Mouse (Mus musculus) megakaryocyte progenitor cell, adult 5-6 weeks (primary cell): ENCODE measurements around the gene Gucd1. TPM values are rescaled to one million over a fixed set of nuclear protein-coding genes. Genes with fewer than 3 reads are reported as not detected.
"Not testable (repeated sequence)": the region's sequence is repeated elsewhere in the genome, so short reads cannot be mapped to it uniquely, and the experiment has no call there.

Experiments
- ATAC-seq: replicated peaks from 2 replicates; pipeline ENCODE4 v1.8.0; 2016; ENCODE audit warnings: mild to moderate bottlenecking, moderate TSS enrichment, inconsistent platforms; ENCODE audit not compliant: poor library complexity
- total RNA-seq, 2 experiments: library from RNA; stranded (forward) in 1 of 2; stranded (reverse) in 1 of 2; fragments of 157-497, 149-512 nt in 1 of 2; fragments of 200-1000 nt in 1 of 2; gene quantifications; 2 replicates each; pipeline versions ENCODE4 v1.2.3 to v1.2.4; 2015 to 2017

Gene Gucd1
- total RNA-seq, 2 experiments from 2014 or later, result 7.3 to 11.2 TPM

DNA sequence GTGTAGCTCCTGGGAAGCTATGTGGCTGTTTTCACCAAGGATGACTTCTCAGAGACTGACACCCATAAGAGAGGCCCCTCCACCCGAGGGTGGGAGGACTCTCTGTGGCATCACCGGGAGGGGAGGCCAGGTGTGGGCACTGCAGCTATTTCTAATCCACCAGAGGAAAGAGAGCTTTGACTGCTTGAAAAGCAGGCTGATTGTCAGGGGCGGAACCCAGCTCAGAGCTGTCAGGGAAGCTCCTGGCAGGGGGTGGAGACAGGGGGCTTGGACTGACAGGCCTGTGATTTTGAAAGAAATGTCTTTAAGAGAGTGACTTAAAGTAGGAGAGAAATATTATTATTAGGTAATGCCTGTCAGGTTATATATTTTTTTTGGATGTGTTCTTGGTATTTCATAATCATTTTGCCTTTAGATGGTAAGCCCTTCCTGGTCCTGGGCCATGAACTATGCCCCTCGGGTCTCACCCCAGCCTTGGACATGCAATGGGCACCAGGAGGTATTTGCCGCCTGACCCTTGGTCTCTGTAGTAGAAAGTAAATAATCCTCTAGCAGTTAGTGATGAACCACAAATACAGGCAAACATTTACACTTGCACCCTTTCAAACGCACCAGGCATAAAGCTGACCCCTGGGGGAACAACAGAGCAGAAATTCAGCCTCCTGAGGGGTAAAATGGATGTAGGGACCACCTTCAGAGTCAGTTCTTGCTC lies 42.5 kb downstream of the Gucd1 start:
- not testable (repeated sequence) for ATAC-seq

DNA sequence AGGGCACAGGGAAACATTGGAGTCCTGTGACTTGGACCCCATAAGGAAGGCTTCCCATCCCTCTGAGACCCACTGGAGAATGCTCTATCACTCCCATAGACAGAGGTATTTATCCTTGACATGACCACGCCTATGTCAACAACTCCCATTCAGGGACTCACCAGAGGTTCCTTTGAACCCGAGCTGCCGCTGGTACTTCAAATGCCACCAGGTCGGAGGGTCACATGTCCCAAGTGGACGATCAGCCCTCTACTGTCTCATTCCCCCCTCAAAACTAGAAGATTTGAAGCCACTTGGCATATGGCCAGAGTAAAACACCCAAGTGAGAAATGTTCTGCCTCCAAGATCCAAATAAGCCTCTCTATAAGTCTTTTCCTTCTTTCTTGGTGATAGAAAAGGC lies 43.2 kb downstream of the Gucd1 start:
- no peak for ATAC-seq

DNA sequence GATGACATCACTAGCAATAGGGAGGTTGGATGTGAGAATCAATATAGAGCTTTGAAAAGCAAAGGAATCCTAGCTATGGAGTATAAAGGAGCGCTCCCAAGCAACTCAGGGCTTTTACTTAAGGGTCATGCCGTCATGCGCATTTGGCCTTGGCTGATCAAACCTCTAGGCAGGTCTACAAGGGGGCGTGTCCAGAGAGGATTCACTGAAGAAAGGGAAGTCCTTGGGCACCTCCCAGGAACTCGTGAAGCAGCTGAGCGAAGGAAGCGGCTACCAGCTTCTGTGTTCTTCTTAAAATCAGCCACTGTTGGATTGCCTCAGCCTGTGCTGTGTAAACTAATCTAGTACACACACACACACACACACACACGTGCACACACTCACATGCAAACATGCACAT lies 44.4 kb downstream of the Gucd1 start:
- peak; percentile 96 for ATAC-seq

DNA sequence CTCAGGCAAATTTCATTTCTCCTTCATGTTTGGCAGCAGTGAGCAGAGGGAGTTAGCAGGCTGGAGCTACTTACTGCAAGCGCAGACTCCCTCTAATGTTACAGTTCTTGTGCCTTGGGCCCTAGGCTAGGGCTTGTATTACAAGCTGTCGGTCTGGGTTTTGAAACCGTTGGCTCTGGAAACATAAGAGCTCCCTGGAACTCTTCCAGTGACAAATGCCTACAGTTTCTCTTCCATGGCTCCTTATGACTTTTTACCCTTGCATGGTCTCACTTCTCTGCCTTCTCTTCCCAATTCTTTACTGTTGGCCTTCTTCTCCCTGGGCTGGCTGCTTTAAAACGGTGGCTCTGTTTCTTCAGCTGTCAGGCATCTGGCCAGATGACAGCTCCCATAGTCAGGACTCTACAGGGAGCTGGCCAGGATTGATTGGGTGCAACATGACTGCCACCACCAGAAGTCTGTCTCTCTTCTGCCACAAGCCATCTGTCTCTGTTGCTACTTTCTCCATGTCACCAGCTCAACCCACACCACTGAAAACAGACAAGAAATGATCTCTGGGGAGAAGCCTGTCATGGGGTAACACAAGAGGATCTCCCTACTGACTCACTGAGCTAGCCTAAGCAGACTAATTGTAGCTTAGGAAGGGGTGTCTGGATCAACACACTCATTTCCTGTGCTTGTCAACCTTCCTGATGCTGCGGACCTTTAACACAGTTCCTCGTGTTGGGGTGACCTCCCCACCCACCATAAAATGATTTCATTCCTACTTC lies 51.8 kb downstream of the Gucd1 start:
- no peak for ATAC-seq

DNA sequence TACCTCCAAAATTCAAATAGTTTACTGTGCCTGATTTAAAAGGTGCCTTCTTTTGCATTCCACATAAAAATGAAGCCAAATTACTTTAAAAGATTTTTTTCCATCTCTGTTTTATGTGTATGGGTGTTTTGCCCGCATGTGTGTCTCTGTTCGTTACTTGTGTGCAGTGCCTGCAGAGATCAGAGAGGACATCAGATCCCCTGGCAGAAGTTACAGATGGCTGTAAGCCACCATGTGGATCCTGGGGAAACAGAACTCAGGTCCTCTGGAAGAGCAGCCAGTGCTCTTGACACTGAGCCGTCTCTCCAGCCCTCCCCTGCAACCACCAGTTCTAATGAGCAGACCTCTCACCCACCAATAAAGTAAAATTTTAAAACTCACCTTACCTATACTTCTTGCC lies 55.0 kb downstream of the Gucd1 start:
- ATAC-seq, result no peak

DNA sequence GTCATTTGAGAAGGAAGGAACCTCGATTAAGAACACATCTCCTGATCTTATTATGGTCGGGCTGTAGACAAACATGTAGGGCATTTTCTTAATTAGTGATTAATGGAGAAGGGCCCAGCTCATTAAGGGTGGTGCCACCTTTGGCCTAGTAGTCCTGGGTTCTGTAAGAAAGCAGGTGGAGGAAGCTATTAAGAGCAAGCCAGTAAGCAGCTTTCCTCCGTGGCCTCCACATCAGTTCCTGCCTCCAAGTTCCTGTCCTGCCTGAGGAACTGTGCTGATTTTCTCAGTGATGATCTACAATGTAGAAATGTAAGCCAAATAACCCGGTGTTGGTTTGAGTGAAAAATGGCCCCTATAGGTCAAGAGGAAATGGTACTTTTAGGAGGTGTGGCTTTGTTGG lies 59.4 kb downstream of the Gucd1 start:
- no peak for ATAC-seq

DNA sequence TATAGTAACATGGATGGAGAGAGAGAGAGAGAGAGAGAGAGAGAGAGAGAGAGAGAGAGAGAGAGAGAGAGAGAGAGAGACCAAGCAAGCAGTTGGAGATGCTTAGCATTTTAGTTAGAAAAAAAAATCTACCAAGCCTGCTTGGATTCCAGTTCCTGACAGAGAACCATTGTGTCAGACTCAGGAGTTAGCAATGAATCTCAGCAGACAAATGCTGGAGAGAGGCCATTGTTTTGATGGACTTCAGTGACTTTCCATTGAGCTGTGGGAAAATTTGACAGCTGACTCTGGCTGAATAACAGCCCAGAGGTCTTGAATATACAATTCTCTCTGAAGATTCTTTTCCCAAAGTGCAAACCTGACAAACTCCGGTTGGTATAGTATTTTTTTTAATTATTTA lies 59.9 kb downstream of the Gucd1 start:
- ATAC-seq, result no peak

DNA sequence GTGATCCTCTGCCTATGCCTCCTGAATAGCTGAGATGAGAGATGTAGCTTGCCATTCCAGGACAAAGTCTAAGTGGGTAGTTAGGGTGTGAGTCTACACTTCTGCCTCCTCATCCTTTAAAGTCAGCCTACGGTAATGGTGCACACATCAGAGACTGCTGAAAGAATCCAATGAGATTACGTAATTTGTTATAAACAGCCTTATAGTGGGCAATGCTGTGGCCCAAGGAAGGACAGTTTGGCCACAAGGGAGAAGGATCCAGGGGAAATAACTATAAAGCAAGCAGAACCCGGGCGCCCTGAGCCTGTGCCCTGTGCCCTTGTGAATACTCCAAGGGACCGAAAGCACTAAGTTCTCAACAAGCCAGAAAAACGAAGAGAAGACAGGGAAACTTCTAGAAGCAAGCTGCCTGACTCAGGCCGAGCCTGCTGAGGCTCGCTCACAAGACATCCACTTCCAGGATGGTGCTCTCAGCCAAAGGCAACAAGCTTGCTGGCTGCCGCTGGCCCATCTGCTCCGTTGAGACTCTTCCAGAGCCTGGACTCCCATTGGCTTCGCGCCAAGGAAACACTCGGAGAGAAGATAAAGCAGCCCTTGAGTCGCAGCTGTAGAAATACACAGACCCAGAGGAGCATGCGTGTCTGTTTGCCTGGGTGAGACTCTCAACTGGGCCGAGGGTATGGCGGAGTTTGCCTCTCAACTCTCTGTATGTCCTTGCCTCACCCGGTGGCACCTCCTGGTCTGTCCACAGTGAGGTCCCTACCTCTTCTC lies 61.5 kb downstream of the Gucd1 start:
- peak; percentile 48 for ATAC-seq

DNA sequence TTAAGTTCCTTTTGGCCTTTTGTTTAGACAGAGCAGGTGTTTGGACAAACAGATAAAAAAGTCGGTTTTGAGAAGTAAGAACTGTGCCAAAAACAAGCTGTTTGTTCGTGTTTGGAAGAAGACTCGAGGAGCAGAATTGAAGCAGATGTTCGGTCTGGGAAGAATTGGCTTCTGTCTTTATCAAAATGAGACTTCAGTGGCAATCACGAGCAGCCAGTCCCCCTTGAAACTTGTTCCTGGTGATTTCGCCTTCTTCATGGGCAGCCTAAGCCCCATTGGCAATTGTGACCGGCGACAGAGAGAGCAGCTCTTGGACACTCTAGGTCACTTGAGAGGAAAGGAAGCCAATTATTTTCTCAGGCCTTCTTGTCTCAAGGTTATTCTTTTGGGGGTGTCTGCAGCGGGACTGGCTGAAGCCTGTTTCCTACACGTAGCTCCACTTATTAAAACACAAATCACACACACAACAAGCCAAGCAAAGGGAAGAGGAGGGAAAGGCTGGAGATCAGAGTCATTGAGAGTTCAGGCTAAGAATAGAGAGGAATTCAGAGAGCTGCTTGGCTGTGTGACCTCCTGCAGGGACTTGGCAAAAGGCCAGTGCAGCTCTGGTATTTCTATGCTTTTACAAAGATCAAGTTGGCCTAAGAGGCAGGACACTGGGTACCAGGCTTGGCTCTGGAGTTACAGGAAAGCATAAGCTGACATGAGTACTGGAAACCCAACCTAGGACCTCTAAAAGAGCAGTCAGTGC lies 66.6 kb downstream of the Gucd1 start:
- ATAC-seq, result no peak

DNA sequence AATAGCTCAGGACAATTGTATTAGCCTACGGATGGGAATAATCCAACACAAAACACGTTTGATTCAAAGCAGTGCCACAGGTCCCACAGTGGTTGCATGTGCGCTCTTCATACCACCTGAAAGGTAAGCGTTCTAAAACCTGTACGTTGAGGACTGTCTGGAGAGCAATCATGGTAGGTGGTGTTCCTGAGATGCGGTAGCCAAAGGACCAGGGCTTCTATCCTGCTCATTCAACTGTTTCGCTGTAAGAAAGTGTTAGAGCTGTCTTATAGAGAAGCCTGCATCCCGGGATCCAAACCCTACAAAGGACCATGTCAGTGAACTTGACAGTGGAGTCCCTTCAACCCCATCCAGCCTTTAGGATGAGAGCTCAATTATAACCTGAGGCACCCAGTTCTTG lies 67.4 kb downstream of the Gucd1 start:
- ATAC-seq, result no peak

DNA sequence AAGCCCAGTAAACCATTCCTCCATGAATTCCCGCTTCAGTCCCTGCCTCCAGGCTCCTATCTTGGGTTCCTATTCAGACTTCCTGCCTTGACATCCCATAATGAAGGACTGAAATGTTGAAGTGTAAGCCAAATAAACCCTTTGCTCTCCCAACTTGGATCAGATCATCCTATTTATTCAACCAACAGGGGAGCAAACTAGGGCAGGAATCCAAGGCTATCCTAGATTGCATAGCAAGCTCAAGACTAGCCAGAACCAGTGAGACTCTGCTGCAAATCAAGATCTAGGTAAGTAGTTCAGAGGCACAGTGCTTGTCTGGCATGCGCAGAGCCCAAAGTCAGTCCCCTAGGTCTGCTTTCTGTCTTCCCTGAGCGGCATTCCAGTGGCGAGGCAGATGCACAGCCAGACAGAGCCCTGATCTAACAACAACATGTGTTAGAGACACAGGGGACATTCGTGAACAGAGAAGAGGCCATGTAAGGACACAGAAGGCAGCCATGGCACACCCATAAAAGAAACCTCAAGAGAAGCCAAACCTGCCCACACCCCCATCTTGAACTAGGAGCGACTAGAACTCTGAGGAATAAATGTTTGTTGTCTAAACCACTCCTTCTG lies 68.9 kb downstream of the Gucd1 start:
- no peak for ATAC-seq

DNA sequence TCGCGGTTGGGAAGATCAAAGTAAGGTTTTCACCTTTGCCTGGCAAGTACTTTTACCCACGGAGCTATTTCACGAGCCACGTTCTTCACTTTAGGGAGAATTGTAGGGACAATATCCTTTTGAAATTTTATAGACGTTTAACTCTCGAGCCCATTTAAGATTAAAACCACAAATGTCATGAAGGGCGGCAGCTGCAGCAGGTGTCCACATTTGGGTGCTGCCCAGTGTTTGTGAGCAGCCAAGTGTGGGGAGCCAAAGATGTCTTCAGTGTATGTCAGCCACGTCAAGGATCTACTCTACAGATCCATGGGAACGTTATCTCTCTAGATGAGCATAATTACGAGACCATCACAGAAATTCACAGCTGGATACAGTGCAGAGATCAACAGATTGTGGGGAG lies 70.3 kb downstream of the Gucd1 start:
- ATAC-seq, result no peak

DNA sequence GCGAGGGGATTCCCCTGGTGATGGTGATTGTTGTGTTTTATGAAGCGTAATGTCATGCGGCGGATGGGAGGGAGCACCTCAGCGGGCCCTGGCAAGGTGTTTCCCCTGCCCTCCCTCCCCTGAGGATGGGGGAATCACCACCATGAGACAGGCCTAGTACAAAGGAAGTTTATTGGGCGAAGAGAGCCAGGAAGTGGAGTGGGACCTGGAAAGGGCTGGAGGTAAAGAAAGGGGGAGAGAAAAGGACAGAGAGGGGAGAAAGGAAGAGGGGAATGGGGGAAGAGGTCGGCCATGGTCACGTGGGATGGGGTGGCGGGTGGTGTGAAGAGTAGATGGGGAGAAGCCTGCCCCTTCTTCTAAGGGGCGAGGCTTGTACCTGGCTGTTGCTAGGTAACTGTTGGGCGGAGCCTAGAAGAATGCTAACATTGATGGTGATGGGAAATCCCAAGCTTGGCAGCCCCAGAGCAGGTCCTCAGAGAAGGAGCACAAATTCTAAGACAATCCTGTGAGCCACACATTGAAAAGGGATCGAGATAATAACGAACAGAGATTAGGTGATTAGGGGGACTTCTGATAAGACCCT lies 71.2 kb downstream of the Gucd1 start:
- ATAC-seq, result no peak

DNA sequence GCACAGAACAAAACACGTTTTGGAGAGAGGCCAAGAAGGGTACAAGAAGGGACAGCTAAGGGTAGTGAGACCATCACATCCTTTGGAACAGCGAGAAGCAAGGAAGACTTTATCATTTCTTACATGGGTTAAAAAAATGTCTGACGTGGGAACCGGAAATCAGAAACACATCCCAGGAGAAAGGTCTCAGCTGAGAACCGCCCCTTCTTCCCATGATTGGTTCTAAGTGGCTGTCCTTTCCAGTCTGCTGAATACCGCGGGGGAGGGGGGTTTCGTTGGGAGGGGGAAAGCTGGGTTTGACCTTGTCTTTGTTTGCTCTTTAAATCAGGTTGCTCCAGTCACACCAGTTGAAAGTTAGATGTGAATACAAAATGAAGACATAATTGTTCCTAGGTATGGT lies 72.7 kb downstream of the Gucd1 start:
- no peak for ATAC-seq

DNA sequence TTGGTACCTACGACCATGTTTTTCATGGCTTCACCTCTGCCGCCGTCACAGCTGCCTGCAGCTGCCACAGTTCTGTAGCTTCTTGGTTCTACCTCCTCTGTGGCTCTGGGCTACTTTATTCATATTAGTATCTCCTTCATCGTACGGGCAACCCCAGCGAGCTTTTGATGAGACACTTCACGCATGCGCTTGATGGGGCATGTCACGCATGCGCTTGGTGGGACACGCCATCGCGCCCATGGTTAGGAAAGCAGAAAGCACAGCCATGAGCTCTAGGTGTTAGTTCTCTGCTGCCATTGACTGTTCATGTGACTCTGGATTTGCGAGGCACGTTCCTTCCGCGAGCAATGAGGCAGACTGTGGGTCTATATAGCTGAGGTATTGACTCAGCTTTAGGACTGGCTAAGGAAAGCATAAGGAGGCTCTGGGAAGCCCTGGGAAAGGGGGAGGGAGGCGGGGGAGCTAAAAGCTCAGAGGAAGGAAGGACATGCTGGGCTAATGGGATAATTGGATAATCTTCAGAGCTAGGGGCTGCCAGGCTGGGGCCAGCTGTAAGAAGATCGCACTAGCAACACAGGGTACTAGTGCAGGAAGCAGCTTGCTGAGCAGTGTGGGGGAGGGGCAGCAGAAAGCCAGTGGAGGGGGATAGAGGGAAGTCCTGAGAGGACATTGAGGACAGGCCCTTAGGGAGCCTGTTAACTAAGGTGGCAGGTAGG lies 73.5 kb downstream of the Gucd1 start:
- ATAC-seq, result no peak

DNA sequence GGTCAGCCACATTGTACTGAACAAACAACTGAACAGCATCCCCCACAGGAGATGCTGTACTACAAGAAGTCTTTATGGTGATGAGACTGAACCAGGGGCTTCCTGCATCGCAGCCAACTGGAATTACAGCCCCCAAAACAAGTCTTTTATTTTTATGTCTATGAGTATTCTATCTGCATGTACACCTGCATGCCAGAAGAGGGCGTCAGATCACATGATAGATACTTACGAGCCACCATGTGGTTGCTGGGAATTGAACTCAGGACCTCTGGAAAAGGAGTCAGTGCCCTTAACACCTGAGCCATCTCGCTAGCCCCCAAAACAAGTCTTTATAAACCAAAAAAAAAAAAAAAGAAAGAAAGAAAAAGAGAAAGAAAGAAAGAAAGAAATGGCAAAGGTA lies 74.8 kb downstream of the Gucd1 start:
- no peak for ATAC-seq

DNA sequence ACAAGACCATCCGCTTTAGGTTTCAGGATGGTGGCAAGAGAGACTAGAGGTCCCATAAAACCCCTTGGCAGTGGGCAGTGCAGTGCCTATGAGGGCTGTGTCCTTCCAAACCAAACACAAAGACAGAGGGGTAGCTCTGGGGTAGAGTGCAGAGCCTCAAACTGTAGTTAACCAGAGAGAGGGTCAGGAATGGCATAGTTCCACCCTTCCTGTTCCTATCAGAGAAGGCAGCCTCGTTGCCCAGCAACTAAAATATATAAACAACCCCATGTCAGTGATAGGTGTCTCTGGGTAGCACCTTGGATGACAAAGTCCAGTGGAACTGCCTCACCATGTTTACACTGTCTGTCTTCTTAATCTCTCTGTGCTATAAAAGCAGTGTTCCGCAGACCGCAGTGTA lies 76.0 kb downstream of the Gucd1 start:
- no peak for ATAC-seq

DNA sequence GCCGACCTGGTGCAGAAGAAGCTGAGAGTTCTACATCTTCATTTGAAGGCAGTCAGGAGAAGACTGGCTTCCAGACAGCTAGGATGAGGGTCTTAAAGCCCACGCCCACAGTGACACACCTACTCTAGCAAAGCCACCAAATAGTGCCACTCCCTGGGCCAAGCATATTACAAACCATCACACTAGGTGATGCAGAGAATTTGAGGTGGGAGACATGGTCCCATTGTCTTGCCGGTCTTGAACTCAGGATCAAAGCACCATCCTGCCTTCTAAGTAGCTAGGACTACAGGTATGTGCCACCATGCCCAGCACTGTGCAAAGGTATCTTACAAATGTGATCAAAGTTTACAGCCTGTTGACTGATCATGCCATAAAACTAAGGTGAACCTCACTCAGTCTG lies 77.0 kb downstream of the Gucd1 start:
- ATAC-seq, result no peak

DNA sequence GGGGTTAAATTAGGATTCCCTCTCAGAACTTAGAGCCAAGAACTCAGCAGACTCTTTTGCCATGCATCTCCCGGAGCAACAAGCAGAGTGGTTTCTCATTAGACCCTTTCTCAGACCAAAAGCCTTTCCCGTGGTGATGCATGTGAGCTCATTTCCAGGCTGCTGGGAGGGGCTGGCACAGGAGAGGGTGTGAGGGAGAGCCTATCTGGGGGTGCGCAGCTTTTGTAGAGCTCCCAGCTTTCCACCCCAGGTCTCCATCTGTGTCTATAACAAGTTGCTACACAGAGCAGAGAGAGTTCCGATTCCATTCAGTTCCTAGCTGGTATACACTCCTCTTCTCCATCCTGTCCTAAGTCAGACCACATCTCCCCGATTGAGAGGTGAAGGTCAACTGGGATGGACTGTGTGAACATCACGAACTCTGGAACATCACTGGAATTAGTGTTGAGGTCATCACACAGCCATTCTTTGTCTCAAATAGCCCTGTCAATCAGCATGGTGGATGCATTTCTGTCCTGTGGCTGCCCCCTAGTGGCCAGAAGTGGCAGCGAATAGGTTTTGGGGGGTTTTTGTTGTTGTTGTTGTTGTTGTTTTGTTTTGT lies 78.5 kb downstream of the Gucd1 start:
- peak; percentile 53 for ATAC-seq
